Mouse (Mus musculus) thymus, adult 2 months (tissue): ENCODE measurements around the gene Pigv.

Source experiments
- CTCF ChIP-seq: fragments of 200-500 bp; IDR thresholded peaks from 2 replicates; pipeline ENCODE4 v1.5.1; 2012; ENCODE audit warnings: mild to moderate bottlenecking, control low read depth, low read length, moderate library complexity, borderline replicate concordance; ENCODE audit not compliant: control insufficient read depth, poor library complexity, insufficient read depth; ENCODE audit errors: extremely low read depth
- POLR2A ChIP-seq: fragments of 200-500 bp; IDR thresholded peaks from 2 replicates; pipeline ENCODE4 v1.6.1; 2012; ENCODE audit warnings: mild to moderate bottlenecking, low read length, control low read depth, moderate library complexity; ENCODE audit not compliant: control insufficient read depth, poor library complexity, insufficient read depth; ENCODE audit errors: extremely low read depth

GRCm38 (mm10) chr4:133656294-133656693, 16.2 kb downstream of the Pigv start:
- TF ChIP-seq CTCF = no peak
- TF ChIP-seq POLR2A = no peak
